Mouse (Mus musculus): ENCODE measurements around the gene Gm12184. TPM values are rescaled to one million over a fixed set of nuclear protein-coding genes. Genes with fewer than 3 reads are reported as not detected.

The Gm12184 gene
- polyA plus RNA-seq, 1 experiment = 4.6 TPM

DNA sequence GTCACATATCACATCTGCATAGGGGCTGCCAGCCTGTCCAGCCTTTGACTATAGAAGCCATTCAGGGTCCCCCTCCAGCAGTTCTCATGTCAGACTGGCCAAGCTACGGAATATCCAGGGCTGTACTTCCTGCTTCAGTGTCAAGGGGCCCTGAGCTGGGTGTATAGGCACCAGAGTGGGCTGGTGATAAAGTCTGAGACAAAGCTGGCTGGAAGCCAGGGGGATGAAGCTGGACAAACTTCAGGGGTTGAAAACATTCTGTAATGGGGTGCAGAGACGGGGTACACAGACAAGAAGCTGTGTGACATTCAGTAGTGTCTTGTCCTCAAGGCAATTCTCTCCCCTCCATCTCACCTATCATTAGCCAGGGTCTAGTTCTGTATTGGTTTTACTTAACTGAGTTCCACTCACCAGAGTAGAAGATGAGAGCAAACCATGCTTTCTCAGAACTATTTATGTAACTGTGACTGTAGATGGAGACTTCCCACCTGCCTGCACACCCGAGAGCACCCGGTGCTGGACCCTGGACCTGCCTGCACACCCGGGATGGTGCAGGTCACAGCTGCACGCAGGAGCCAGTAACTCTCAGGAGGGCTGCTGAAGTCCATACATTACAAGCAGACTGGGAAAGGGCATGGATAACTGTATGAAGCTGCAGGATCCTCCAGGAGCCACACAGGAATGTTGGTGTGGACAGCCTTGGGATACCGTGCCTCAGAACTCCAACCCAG is 43.1 kb upstream of the Gm12184 start:
- TF ChIP-seq TAL1 (IDR thresholded peaks at IDR 0.05; ENCODE audit: low read length) = no peak
- TF ChIP-seq GATA1 (IDR thresholded peaks at IDR 0.05; ENCODE audit: low read length) = no peak
- no peaks in the 10 kb centered on the region for H3K9me3 ChIP-seq (ENCODE audit: control insufficient read depth, low read length)
- peaks cover 66% of the 10 kb centered on the region for H3K4me1 ChIP-seq (ENCODE audit: control insufficient read depth)
- peak overlapping the region; percentile 80 for H3K4me3 ChIP-seq (replicated peaks)
- peaks cover 21% of the 10 kb centered on the region for H3K36me3 ChIP-seq (ENCODE audit: control insufficient read depth)
- no peaks in the 10 kb centered on the region for H3K27me3 ChIP-seq (ENCODE audit: control insufficient read depth)

- Histone ChIP-seq H3K4me1 (ENCODE audit: control insufficient read depth) (peaks cover 35% of the 10 kb centered on the region), H3K4me3 (replicated peaks) (no peak overlapping the region), H3K27me3 (ENCODE audit: control insufficient read depth) (no peaks in the 10 kb centered on the region), H3K9me3 (ENCODE audit: control insufficient read depth, low read length) (no peaks in the 10 kb centered on the region), H3K36me3 (ENCODE audit: control insufficient read depth) (peaks cover 25% of the 10 kb centered on the region)
- TF ChIP-seq TAL1 (IDR thresholded peaks at IDR 0.05; ENCODE audit: low read length) (no peak), GATA1 (IDR thresholded peaks at IDR 0.05; ENCODE audit: low read length) (no peak)
Observed at GRCm38 (mm10) chr11:48866481-48866880, 40.0 kb upstream of the Gm12184 start.

GRCm38 (mm10) chr11:48863808-48864207 is 37.4 kb upstream of the Gm12184 start:
- no peak for TF ChIP-seq GATA1 (IDR thresholded peaks at IDR 0.05; ENCODE audit: low read length)
- TF ChIP-seq TAL1 (IDR thresholded peaks at IDR 0.05; ENCODE audit: low read length) = no peak
- H3K36me3 ChIP-seq (ENCODE audit: control insufficient read depth) = peaks cover 25% of the 10 kb centered on the region
- H3K4me3 ChIP-seq (replicated peaks) = no peak overlapping the region
- H3K27me3 ChIP-seq (ENCODE audit: control insufficient read depth) = peaks cover 10% of the 10 kb centered on the region
- H3K9me3 ChIP-seq (ENCODE audit: control insufficient read depth, low read length) = no peaks in the 10 kb centered on the region
- peaks cover 9% of the 10 kb centered on the region for H3K4me1 ChIP-seq (ENCODE audit: control insufficient read depth)

GRCm38 (mm10) chr11:48862784-48863319 is 36.4 kb upstream of the Gm12184 start:
- no peaks in the 10 kb centered on the region for H3K9me3 ChIP-seq (ENCODE audit: control insufficient read depth, low read length)
- H3K4me1 ChIP-seq (ENCODE audit: control insufficient read depth) = peaks cover 12% of the 10 kb centered on the region
- no peak overlapping the region for H3K4me3 ChIP-seq (replicated peaks)
- peaks cover 25% of the 10 kb centered on the region for H3K36me3 ChIP-seq (ENCODE audit: control insufficient read depth)
- H3K27me3 ChIP-seq (ENCODE audit: control insufficient read depth) = peaks cover 17% of the 10 kb centered on the region
- no peak for TF ChIP-seq TAL1 (IDR thresholded peaks at IDR 0.05; ENCODE audit: low read length)
- TF ChIP-seq GATA1 (IDR thresholded peaks at IDR 0.05; ENCODE audit: low read length) = no peak

- H3K36me3 ChIP-seq (ENCODE audit: control insufficient read depth) = no peaks in the 10 kb centered on the region
- no peak overlapping the region for H3K4me3 ChIP-seq (replicated peaks)
- H3K4me1 ChIP-seq (ENCODE audit: control insufficient read depth) = peaks cover 45% of the 10 kb centered on the region
- peaks cover 32% of the 10 kb centered on the region for H3K27me3 ChIP-seq (ENCODE audit: control insufficient read depth)
- H3K9me3 ChIP-seq (ENCODE audit: control insufficient read depth, low read length) = no peaks in the 10 kb centered on the region
- no peak for TF ChIP-seq TAL1 (IDR thresholded peaks at IDR 0.05; ENCODE audit: low read length)
- no peak for TF ChIP-seq GATA1 (IDR thresholded peaks at IDR 0.05; ENCODE audit: low read length)
Observed at GRCm38 (mm10) chr11:48859014-48859413, 32.6 kb upstream of the Gm12184 start.

GRCm38 (mm10) chr11:48853474-48854180 is 27.2 kb upstream of the Gm12184 start:
- peaks cover 42% of the 10 kb centered on the region for H3K27me3 ChIP-seq (ENCODE audit: control insufficient read depth)
- no peaks in the 10 kb centered on the region for H3K36me3 ChIP-seq (ENCODE audit: control insufficient read depth)
- H3K9me3 ChIP-seq (ENCODE audit: control insufficient read depth, low read length) = peaks cover 6% of the 10 kb centered on the region
- TF ChIP-seq GATA1 (IDR thresholded peaks at IDR 0.05; ENCODE audit: low read length) (no peak), TAL1 (IDR thresholded peaks at IDR 0.05; ENCODE audit: low read length) (no peak)
- H3K4me3 ChIP-seq (replicated peaks) = peak overlapping the region; percentile 76
- peaks cover 60% of the 10 kb centered on the region for H3K4me1 ChIP-seq (ENCODE audit: control insufficient read depth)

DNA sequence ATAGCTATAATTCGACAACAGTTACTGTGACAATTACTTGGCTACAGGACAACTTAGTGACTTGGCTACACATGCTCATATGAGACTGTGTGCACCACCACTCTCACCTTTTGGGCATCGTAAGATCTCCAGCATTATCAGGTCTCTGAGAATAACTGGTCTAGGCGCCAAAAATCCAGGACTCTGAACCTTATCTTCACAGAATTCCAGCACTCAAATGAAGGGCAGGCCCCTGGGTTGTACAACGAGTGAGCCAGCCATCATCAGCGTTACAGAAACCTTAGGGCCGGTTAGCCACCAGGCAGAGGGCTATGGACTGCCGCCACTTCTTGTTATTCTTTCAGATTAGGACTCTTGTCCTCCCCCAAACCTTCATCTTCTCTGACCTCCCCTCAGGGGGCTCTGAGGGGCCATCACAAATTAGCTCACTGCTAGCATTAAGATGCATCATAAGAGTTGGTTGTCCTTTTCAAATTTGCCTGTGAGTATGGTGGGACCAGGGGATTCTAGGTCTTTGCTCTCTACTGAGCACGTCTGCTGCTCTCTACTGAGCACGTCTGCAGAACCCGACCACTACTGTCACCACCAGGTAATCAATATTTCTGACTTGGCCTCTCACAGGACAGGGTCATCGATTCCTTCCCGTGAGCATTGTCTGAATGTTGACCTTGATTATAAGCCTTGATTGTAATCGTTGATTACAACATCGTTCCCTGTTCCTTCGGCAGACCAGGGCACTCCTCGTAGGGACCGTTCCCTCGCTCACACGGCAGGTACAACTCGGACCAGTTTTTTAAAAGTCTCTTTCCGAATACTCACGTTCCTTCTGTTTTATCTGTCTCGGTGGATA is 26.4 kb upstream of the Gm12184 start:
- H3K36me3 ChIP-seq (ENCODE audit: control insufficient read depth) = no peaks in the 10 kb centered on the region
- H3K4me3 ChIP-seq (replicated peaks) = peak overlapping the region; percentile 76
- peaks cover 6% of the 10 kb centered on the region for H3K9me3 ChIP-seq (ENCODE audit: control insufficient read depth, low read length)
- H3K4me1 ChIP-seq (ENCODE audit: control insufficient read depth) = peaks cover 52% of the 10 kb centered on the region
- H3K27me3 ChIP-seq (ENCODE audit: control insufficient read depth) = peaks cover 39% of the 10 kb centered on the region
- no peak for TF ChIP-seq TAL1 (IDR thresholded peaks at IDR 0.05; ENCODE audit: low read length)
- no peak for TF ChIP-seq GATA1 (IDR thresholded peaks at IDR 0.05; ENCODE audit: low read length)

GRCm38 (mm10) chr11:48852190-48852589 is 25.7 kb upstream of the Gm12184 start:
- peaks cover 6% of the 10 kb centered on the region for H3K9me3 ChIP-seq (ENCODE audit: control insufficient read depth, low read length)
- peak overlapping the region; percentile 76 for H3K4me3 ChIP-seq (replicated peaks)
- H3K4me1 ChIP-seq (ENCODE audit: control insufficient read depth) = peaks cover 47% of the 10 kb centered on the region
- H3K27me3 ChIP-seq (ENCODE audit: control insufficient read depth) = peaks cover 37% of the 10 kb centered on the region
- TF ChIP-seq GATA1 (IDR thresholded peaks at IDR 0.05; ENCODE audit: low read length) = no peak
- no peak for TF ChIP-seq TAL1 (IDR thresholded peaks at IDR 0.05; ENCODE audit: low read length)
- H3K36me3 ChIP-seq (ENCODE audit: control insufficient read depth) = no peaks in the 10 kb centered on the region
